24 mouse cellular contexts compared by ENCODE assay signal in genomic region chr6:113643021-113643420, GRCm38 (mm10). TPM values are rescaled to one million over a fixed set of nuclear protein-coding genes. Genes with fewer than 3 reads are reported as not detected.
"Had no signal": no experiment of that assay in that cellular context is flagged by ENCODE, and none has a peak within 500 bp of the region (broad histone marks: within the 10 kb centered on the region; RNA-seq: fewer than 3 reads in every experiment).

No protein-coding gene starts in this region.

- H3K4me3 ChIP-seq: left cerebral cortex, adult 2 months; limb, embryonic 12.5 days; limb, embryonic 15.5 days; liver, embryonic 12.5 days; liver, embryonic 15.5 days; neural tube, embryonic 12.5 days; neural tube, embryonic 15.5 days had no signal

- H3K27ac ChIP-seq: left cerebral cortex, adult 2 months; limb, embryonic 12.5 days; limb, embryonic 15.5 days; liver, embryonic 12.5 days; liver, embryonic 15.5 days; neural tube, embryonic 12.5 days; neural tube, embryonic 15.5 days had no signal

- DNase-seq: kidney, adult 18-20 months; kidney, adult 9 months; kidney, postnatal 14 days; kidney, postnatal 4 days; layer of hippocampus, adult 9-11 months; layer of hippocampus, postnatal 36 days; lung, adult 2 months; lung, postnatal 14 days; lung, postnatal 4 days; midbrain, embryonic 14.5 days; retina, postnatal 1 day; right cerebral cortex, postnatal 25 days; thymus, adult 18-20 months; thymus, postnatal 36 days had no signal

RNA-seq across cellular contexts. Expression of gene Fancd2os, which starts 42.5 kb away (rescaled TPM):
- total RNA-seq: left cerebral cortex, adult 2 months; left cerebral cortex, postnatal 10 days; megakaryocyte progenitor cell, adult 5-6 weeks; megakaryocyte-erythroid progenitor cell, adult 5-6 weeks had no signal
